Comparison of ENCODE assay signal across 9 mouse cellular contexts in the genomic region with DNA sequence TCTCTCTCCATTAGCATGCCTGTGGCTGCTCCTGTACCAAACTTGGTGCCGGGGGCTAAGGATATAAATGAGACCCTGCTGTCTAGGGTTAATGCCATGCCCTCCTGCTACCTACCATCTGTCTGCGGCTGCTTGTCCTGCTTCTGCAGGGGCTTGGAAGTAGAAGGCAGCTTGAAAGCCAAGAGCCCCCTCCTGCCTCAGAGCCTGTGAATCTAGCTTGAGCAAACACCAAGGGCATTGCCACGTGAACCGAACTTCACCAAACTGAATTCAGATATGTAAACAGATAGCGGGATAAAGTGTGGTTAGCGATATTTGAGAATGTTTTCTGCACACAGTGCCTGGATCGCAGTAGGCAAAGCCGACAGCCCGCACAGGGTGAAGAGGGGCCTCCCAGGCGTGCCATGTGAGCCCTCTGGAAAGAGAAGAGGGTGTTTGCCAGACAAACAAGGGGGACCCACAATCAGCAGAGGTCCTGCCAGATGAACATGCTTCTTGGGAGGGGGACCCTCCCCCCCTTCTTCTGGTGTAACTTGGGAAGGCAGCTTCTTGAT.
DNase-seq lines count a peak whose midpoint lies in the region; ATAC-seq and TF ChIP-seq lines count a peak whose summit lies in the region.
"Had no signal": no experiment of that assay in that cellular context is flagged by ENCODE, and none has a peak within 500 bp of the region (broad histone marks: within the 10 kb centered on the region; RNA-seq: fewer than 3 reads in every experiment).

No protein-coding gene starts in this region.

- H3K4me3 ChIP-seq in kidney, embryonic 14.5 days (ENCODE audit: low read length): no peak overlapping the region
- 0 out of 2 replicates have a peak overlapping the region, but pooled peaks have one; percentile 6 for H3K4me3 ChIP-seq in embryonic facial prominence, embryonic 15.5 days (replicated peaks)
- H3K4me3 ChIP-seq in hindbrain, embryonic 14.5 days (replicated peaks; ENCODE audit: low read length): no peak overlapping the region
- no peak overlapping the region for H3K4me3 ChIP-seq in midbrain, postnatal 0 days (ENCODE audit: low read depth, low read length)

- DNase-seq in kidney, adult 9 months: no peak
- peak; percentile 46 for DNase-seq in hindbrain, embryonic 14.5 days (ENCODE audit: low spot score)
- DNase-seq in midbrain, postnatal 0 days (ENCODE audit: low spot score): peak; percentile 77
- DNase-seq in urinary bladder, postnatal 36 days (ENCODE audit: low spot score in 2 of 2): no peak
- DNase-seq in thymus, postnatal 0 days (ENCODE audit: low spot score): no peak
- no peak for DNase-seq in layer of hippocampus, adult 9-10 months (ENCODE audit: low spot score)
- DNase-seq: liver, postnatal 0 days had no signal

- H3K4me1 ChIP-seq in kidney, embryonic 14.5 days (ENCODE audit: control insufficient read depth, insufficient read depth, low read length): peaks cover 8% of the 10 kb centered on the region; the same call in 1 of the 2 replicates
- peaks cover 22% of the 10 kb centered on the region for H3K4me1 ChIP-seq in embryonic facial prominence, embryonic 15.5 days
- H3K4me1 ChIP-seq in hindbrain, embryonic 14.5 days (replicated peaks; ENCODE audit: control insufficient read depth, insufficient read depth, low read length): peaks cover 18% of the 10 kb centered on the region
- H3K4me1 ChIP-seq in midbrain, postnatal 0 days (ENCODE audit: insufficient read depth, low read length): peaks cover 12% of the 10 kb centered on the region; the same call in 1 of the 2 replicates

- no peaks in the 10 kb centered on the region for H3K27me3 ChIP-seq in kidney, embryonic 14.5 days (ENCODE audit: control insufficient read depth, insufficient read depth, low read length)
- H3K27me3 ChIP-seq in embryonic facial prominence, embryonic 15.5 days: no peaks in the 10 kb centered on the region
- no peaks in the 10 kb centered on the region for H3K27me3 ChIP-seq in hindbrain, embryonic 14.5 days (ENCODE audit: control insufficient read depth, insufficient read depth, low read length)
- no peaks in the 10 kb centered on the region for H3K27me3 ChIP-seq in midbrain, postnatal 0 days (ENCODE audit: insufficient read depth, low read length)

- ATAC-seq in kidney, embryonic 14.5 days (ENCODE audit: low FRiP score, low TSS enrichment): peak; percentile 38; the same call in 1 of the 2 replicates
- peak; percentile 76 for ATAC-seq in embryonic facial prominence, embryonic 15.5 days (ENCODE audit: insufficient number of reproducible peaks, low FRiP score, low TSS enrichment, low read depth)
- peak; percentile 70; the same call in 1 of the 2 replicates for ATAC-seq in hindbrain, embryonic 14.5 days (ENCODE audit: low FRiP score)
- ATAC-seq in midbrain, postnatal 0 days (ENCODE audit: low FRiP score): peak; percentile 66; the same call in 1 of the 2 replicates
- ATAC-seq: liver, postnatal 0 days had no signal

- 38% methylated on average over 10 of the region's 10 CpGs for WGBS in kidney, embryonic 14.5 days
- 33% methylated on average over 10 of the region's 10 CpGs for WGBS in embryonic facial prominence, embryonic 15.5 days
- 46% methylated on average over 10 of the region's 10 CpGs for WGBS in hindbrain, embryonic 14.5 days
- WGBS in midbrain, postnatal 0 days: 49% methylated on average over 10 of the region's 10 CpGs

- no peak for TF ChIP-seq CTCF in midbrain, postnatal 0 days (IDR thresholded peaks at IDR 0.05)

- no peaks in the 10 kb centered on the region for H3K9me3 ChIP-seq in kidney, embryonic 14.5 days (ENCODE audit: control insufficient read depth, low read length)
- H3K9me3 ChIP-seq in embryonic facial prominence, embryonic 15.5 days (replicated peaks): no peaks in the 10 kb centered on the region
- no peaks in the 10 kb centered on the region for H3K9me3 ChIP-seq in hindbrain, embryonic 14.5 days (ENCODE audit: control insufficient read depth, low read length)
- H3K9me3 ChIP-seq in midbrain, postnatal 0 days (ENCODE audit: low read length): no peaks in the 10 kb centered on the region

- no peaks in the 10 kb centered on the region for H3K36me3 ChIP-seq in kidney, embryonic 14.5 days (ENCODE audit: control insufficient read depth, insufficient read depth, low read length)
- H3K36me3 ChIP-seq in embryonic facial prominence, embryonic 15.5 days: no peaks in the 10 kb centered on the region
- H3K36me3 ChIP-seq in hindbrain, embryonic 14.5 days (replicated peaks; ENCODE audit: control insufficient read depth, insufficient read depth): peaks cover 8% of the 10 kb centered on the region
- H3K36me3 ChIP-seq in midbrain, postnatal 0 days (ENCODE audit: insufficient read depth, low read length): no peaks in the 10 kb centered on the region

- H3K27ac ChIP-seq in kidney, embryonic 14.5 days (ENCODE audit: low read depth, low read length): peak overlapping the region; percentile 14; the same call in 1 of the 2 replicates
- H3K27ac ChIP-seq in embryonic facial prominence, embryonic 15.5 days (replicated peaks): peak overlapping the region; percentile 55
- peak overlapping the region; percentile 66 for H3K27ac ChIP-seq in hindbrain, embryonic 14.5 days
- H3K27ac ChIP-seq in midbrain, postnatal 0 days (ENCODE audit: low read depth, low read length): 0 out of 2 replicates have a peak overlapping the region, but pooled peaks have one; percentile 34

- H3K4me2 ChIP-seq in kidney, embryonic 14.5 days (replicated peaks; ENCODE audit: low read depth, low read length): no peak overlapping the region
- H3K4me2 ChIP-seq in embryonic facial prominence, embryonic 15.5 days (replicated peaks): peak overlapping the region; percentile 27
- H3K4me2 ChIP-seq in hindbrain, embryonic 14.5 days (replicated peaks): no peak overlapping the region
- no peak overlapping the region for H3K4me2 ChIP-seq in midbrain, postnatal 0 days (ENCODE audit: low read depth, low read length, poor library complexity, severe bottlenecking)

- H3K9ac ChIP-seq in kidney, embryonic 14.5 days (ENCODE audit: low read depth, low read length): no peak overlapping the region
- no peak overlapping the region for H3K9ac ChIP-seq in embryonic facial prominence, embryonic 15.5 days
- H3K9ac ChIP-seq in hindbrain, embryonic 14.5 days: no peak overlapping the region
- H3K9ac ChIP-seq in midbrain, postnatal 0 days (replicated peaks; ENCODE audit: low read length, poor library complexity, severe bottlenecking): no peak overlapping the region
- H3K9ac ChIP-seq: liver, postnatal 0 days had no signal

Comparison
In these comparisons a context has a peak if more than half of its experiments do, and no peak if none do; other contexts are left out.
1. H3K27ac ChIP-seq: peak in every context shown above with its lines; median percentile 66 in hindbrain, embryonic 14.5 days; 55 in embryonic facial prominence, embryonic 15.5 days; 34 in midbrain, postnatal 0 days; 14 in kidney, embryonic 14.5 days.
2. DNase-seq: peak in hindbrain, embryonic 14.5 days (single experiment) and midbrain, postnatal 0 days (single experiment); none in kidney, adult 9 months (single experiment), urinary bladder, postnatal 36 days (0 of 2), thymus, postnatal 0 days (single experiment) and layer of hippocampus, adult 9-10 months (single experiment).
3. Peak in every context shown above with its lines, with median percentiles within 50 percentile points of each other: ATAC-seq.